Mouse (Mus musculus) forebrain, embryonic 13.5 days (tissue): ENCODE measurements around the gene Kif1b. TPM values are rescaled to one million over a fixed set of nuclear protein-coding genes. Genes with fewer than 3 reads are reported as not detected.

ENCODE experiments used
- ATAC-seq: fragments of 200-750 bp; cut with Nextera tagmentation; 2 replicates; pipeline ENCODE4 v1.8.0; 2017
- H3K27ac ChIP-seq: fragments of 300-500 bp; sonication (generic); 2 replicates; pipeline ENCODE4 v1.5.1; 2015; ENCODE audit warnings: inconsistent platforms, mild to moderate bottlenecking, moderate library complexity
- H3K27me3 ChIP-seq: fragments of 300-500 bp; sonication (generic); 2 replicates; pipeline ENCODE4 v1.6.1; 2015; ENCODE audit warnings: mild to moderate bottlenecking, inconsistent platforms
- H3K36me3 ChIP-seq: fragments of 300-500 bp; sonication (generic); 2 replicates; pipeline ENCODE4 v1.6.1; 2015; ENCODE audit warnings: mild to moderate bottlenecking, inconsistent platforms; ENCODE audit not compliant: poor library complexity, severe bottlenecking
- H3K4me1 ChIP-seq: fragments of 300-500 bp; sonication (generic); 2 replicates; pipeline ENCODE4 v1.6.1; 2015; ENCODE audit warnings: inconsistent platforms
- H3K4me2 ChIP-seq: fragments of 300-500 bp; sonication (generic); 2 replicates; pipeline ENCODE4 v1.6.1; 2015; ENCODE audit warnings: inconsistent platforms, mild to moderate bottlenecking, moderate library complexity
- H3K4me3 ChIP-seq: fragments of 300-500 bp; sonication (generic); 2 replicates; pipeline ENCODE4 v1.5.1; 2015; ENCODE audit warnings: mild to moderate bottlenecking, inconsistent platforms
- H3K9ac ChIP-seq: fragments of 300-500 bp; sonication (generic); 2 replicates; pipeline ENCODE4 v1.6.1; 2015; ENCODE audit warnings: mild to moderate bottlenecking, inconsistent platforms
- H3K9me3 ChIP-seq: fragments of 300-500 bp; sonication (generic); replicated peaks from 2 replicates; pipeline ENCODE4 v1.6.1; 2016; ENCODE audit warnings: inconsistent platforms
- WGBS: fragments of 180-500 bp; shearing (Covaris S2); methylation state at CpG from one replicate; pipeline ENCODE4 v1.1.7; 2015; 5-methylcytosine and 5-hydroxymethylcytosine counted together
- polyA plus RNA-seq: library from polyadenylated mRNA; unstranded; fragments of >200 nt; fragmentation: Nextera tagmentation; extraction: Ambion mirVana; gene quantifications from 2 replicates; pipeline ENCODE4 v1.2.1, GENCODE M21; 2015

The Kif1b gene
- polyA plus RNA-seq, 1 experiment from 2014 or later, result 136 TPM

GRCm38 (mm10) chr4:149144459-149144858 lies 163.0 kb downstream of the Kif1b start:
- Histone ChIP-seq H3K27ac (peak overlapping the region; percentile 36; the same call in 1 of the 2 replicates), H3K9ac (peak overlapping the region; percentile 30; the same call in 1 of the 2 replicates), H3K36me3 (peaks cover 6% of the 10 kb centered on the region), H3K4me2 (no peak overlapping the region), H3K4me3 (no peak overlapping the region), H3K27me3 (no peaks in the 10 kb centered on the region), H3K4me1 (no peaks in the 10 kb centered on the region), H3K9me3 (no peaks in the 10 kb centered on the region)
- peak; percentile 92 for ATAC-seq
- 5% methylated on average over 3 of the region's 3 CpGs for WGBS

- Histone ChIP-seq H3K27ac (no peak overlapping the region), H3K9ac (no peak overlapping the region), H3K27me3 (no peaks in the 10 kb centered on the region), H3K4me3 (no peak overlapping the region), H3K4me2 (no peak overlapping the region), H3K36me3 (no peaks in the 10 kb centered on the region), H3K4me1 (no peaks in the 10 kb centered on the region), H3K9me3 (no peaks in the 10 kb centered on the region)
- 34% methylated on average over 4 of the region's 4 CpGs for WGBS
- no peak for ATAC-seq
Observed at GRCm38 (mm10) chr4:149143594-149143993, 163.9 kb downstream of the Kif1b start.

- H3K9ac ChIP-seq, result no peak overlapping the region
- H3K4me1 ChIP-seq, result peaks cover 8% of the 10 kb centered on the region
- no peak overlapping the region for H3K4me3 ChIP-seq
- no peak for ATAC-seq
- H3K36me3 ChIP-seq, result no peaks in the 10 kb centered on the region
- no peak overlapping the region for H3K27ac ChIP-seq
- H3K4me2 ChIP-seq, result no peak overlapping the region
- H3K27me3 ChIP-seq, result no peaks in the 10 kb centered on the region
- H3K9me3 ChIP-seq, result no peaks in the 10 kb centered on the region
- 86% methylated on average over 8 of the region's 8 CpGs for WGBS
Observed at GRCm38 (mm10) chr4:149138515-149138914, 169.0 kb downstream of the Kif1b start.

- Histone ChIP-seq H3K9ac (peak within 1 kb of the TSS; percentile 77), H3K27me3 (no peaks in the 10 kb centered on the region), H3K4me3 (peak within 1 kb of the TSS; percentile 64), H3K4me1 (peaks cover 8% of the 10 kb centered on the region), H3K36me3 (no peaks in the 10 kb centered on the region; the same call in 1 of the 2 replicates), H3K9me3 (no peaks in the 10 kb centered on the region), H3K27ac (peak within 1 kb of the TSS; percentile 80), H3K4me2 (peak within 1 kb of the TSS; percentile 61)
- WGBS, result 1% methylated on average over 68 of the region's 68 CpGs
- ATAC-seq, result peak; percentile 92
Observed at GRCm38 (mm10) chr4:149136982-149137770, 170.3 kb downstream of the Kif1b start, which contains the start of gene Cenps. Cenps (minus strand) TSS chr4:149137629.

GRCm38 (mm10) chr4:149136116-149136850 lies 171.2 kb downstream of the Kif1b start:
- Histone ChIP-seq H3K27ac (no peak overlapping the region), H3K9me3 (no peaks in the 10 kb centered on the region), H3K4me2 (peak overlapping the region; percentile 61), H3K4me3 (peak overlapping the region; percentile 64), H3K9ac (peak overlapping the region; percentile 77), H3K36me3 (peaks cover 6% of the 10 kb centered on the region; the same call in 1 of the 2 replicates), H3K27me3 (no peaks in the 10 kb centered on the region), H3K4me1 (peaks cover 8% of the 10 kb centered on the region)
- no peak; the same call in 1 of the 2 replicates for ATAC-seq
- WGBS, result 64% methylated on average over 18 of the region's 18 CpGs

GRCm38 (mm10) chr4:149133395-149133794 lies 174.1 kb downstream of the Kif1b start:
- ATAC-seq, result no peak
- 86% methylated on average over 5 of the region's 5 CpGs for WGBS
- H3K4me2 ChIP-seq, result no peak overlapping the region
- H3K36me3 ChIP-seq, result peaks cover 34% of the 10 kb centered on the region
- peaks cover 8% of the 10 kb centered on the region for H3K4me1 ChIP-seq
- H3K27ac ChIP-seq, result no peak overlapping the region
- H3K9me3 ChIP-seq, result no peaks in the 10 kb centered on the region
- H3K4me3 ChIP-seq, result no peak overlapping the region
- H3K9ac ChIP-seq, result no peak overlapping the region
- H3K27me3 ChIP-seq, result no peaks in the 10 kb centered on the region

- 91% methylated on average over 20 of the region's 21 CpGs for WGBS
Observed at GRCm38 (mm10) chr4:149131789-149132565, 175.5 kb downstream of the Kif1b start.

GRCm38 (mm10) chr4:149131021-149131752 lies 176.3 kb downstream of the Kif1b start:
- Histone ChIP-seq H3K9me3 (no peaks in the 10 kb centered on the region), H3K36me3 (peaks cover 56% of the 10 kb centered on the region), H3K4me1 (peaks cover under 1% of the 10 kb centered on the region; the same call in 1 of the 2 replicates), H3K4me3 (no peak overlapping the region), H3K4me2 (no peak overlapping the region), H3K27me3 (no peaks in the 10 kb centered on the region), H3K9ac (no peak overlapping the region), H3K27ac (no peak overlapping the region)
- WGBS, result 93% methylated on average over 23 of the region's 23 CpGs
- no peak for ATAC-seq

More at GRCm38 (mm10) chr4:149131789-149132565, 175.5 kb downstream of the Kif1b start:
- Histone ChIP-seq H3K27me3 (no peaks in the 10 kb centered on the region), H3K4me2 (no peak overlapping the region), H3K4me1 (peaks cover 8% of the 10 kb centered on the region), H3K9me3 (no peaks in the 10 kb centered on the region), H3K9ac (no peak overlapping the region), H3K36me3 (peaks cover 48% of the 10 kb centered on the region), H3K27ac (no peak overlapping the region), H3K4me3 (no peak overlapping the region)
- no peak for ATAC-seq

GRCm38 (mm10) chr4:149128467-149128866 lies 179.0 kb downstream of the Kif1b start:
- no peak overlapping the region for H3K27ac ChIP-seq
- ATAC-seq, result no peak

GRCm38 (mm10) chr4:149126663-149127062 lies 180.8 kb downstream of the Kif1b start, which contains the start of gene Cort:
Cort (minus strand) TSS chr4:149126763.
- no peak within 1 kb of the TSS for H3K9ac ChIP-seq
- H3K4me3 ChIP-seq, result no peak within 1 kb of the TSS
- H3K9me3 ChIP-seq, result no peaks in the 10 kb centered on the region
- H3K4me1 ChIP-seq, result no peaks in the 10 kb centered on the region
- H3K4me2 ChIP-seq, result no peak within 1 kb of the TSS
- H3K27me3 ChIP-seq, result no peaks in the 10 kb centered on the region
- H3K27ac ChIP-seq, result no peak within 1 kb of the TSS
- ATAC-seq, result no peak
- 81% methylated on average over 11 of the region's 11 CpGs for WGBS
- peaks cover 54% of the 10 kb centered on the region for H3K36me3 ChIP-seq

More at GRCm38 (mm10) chr4:149128467-149128866, 179.0 kb downstream of the Kif1b start:
- H3K9ac ChIP-seq, result no peak overlapping the region
- H3K4me1 ChIP-seq, result no peaks in the 10 kb centered on the region
- WGBS, result 87% methylated on average over 18 of the region's 18 CpGs
- peaks cover 57% of the 10 kb centered on the region for H3K36me3 ChIP-seq
- no peak overlapping the region for H3K4me3 ChIP-seq
- no peaks in the 10 kb centered on the region for H3K9me3 ChIP-seq
- H3K4me2 ChIP-seq, result no peak overlapping the region
- no peaks in the 10 kb centered on the region for H3K27me3 ChIP-seq
